Mouse (Mus musculus): Measurements from ENCODE around the gene Tmigd3.

DNA sequence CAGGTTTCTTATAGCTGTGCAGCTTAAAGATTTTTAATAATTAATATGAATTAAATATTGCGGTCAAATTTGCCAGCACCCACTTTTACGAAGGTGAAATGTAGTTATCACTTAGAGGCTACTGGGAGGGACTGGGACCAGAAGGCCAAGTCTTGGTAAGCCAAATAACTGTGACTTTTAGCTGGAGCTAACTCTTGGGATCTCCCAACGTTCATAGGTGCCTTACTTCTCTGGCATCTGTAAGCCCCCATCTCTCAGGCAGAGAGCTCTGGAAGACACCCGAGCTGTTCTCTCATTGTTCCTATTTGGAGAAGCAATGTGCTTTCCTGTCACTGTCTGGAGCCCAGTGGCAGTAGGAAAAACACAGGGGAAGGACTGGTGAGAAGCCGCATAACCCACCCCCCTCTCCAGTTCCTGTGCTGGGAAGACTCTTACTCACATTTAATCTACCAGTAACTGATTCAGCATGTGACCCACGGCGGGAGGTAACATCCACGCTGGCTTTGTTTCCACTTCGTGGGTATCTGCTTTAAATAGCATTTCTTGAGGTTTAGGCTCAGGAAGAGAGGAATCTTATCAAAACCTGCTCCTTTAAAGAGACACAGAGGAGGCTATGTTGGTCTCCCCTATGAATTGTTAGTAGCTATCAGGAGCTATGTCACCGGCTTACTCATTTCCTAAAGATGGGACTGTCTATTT lies 47.1 kb downstream of the Tmigd3 start:
- TF ChIP-seq CTCF (IDR thresholded peaks at IDR 0.05; ENCODE audit: control insufficient read depth, insufficient read depth, insufficient read length) (no peak), MAX (IDR thresholded peaks at IDR 0.05) (no peak), CEBPB (IDR thresholded peaks at IDR 0.05; ENCODE audit: low read depth) (no peak), USF1 (IDR thresholded peaks at IDR 0.05; ENCODE audit: low read depth) (peak; percentile 57)
